Mouse (Mus musculus) mouse embryonic stem cell (cell line): ENCODE results near the gene Gk.

Experiments used
- in situ Hi-C, 2 experiments: fragments of 300-500 bp; cut with MboI; formaldehyde crosslinking; loops; 1 replicate in 1 of 2; 3 replicates in 1 of 2; pipeline ENCODE4 v1.14.3; 2019 to 2020; ENCODE audit warnings: low sequenced_read_pairs in 2 of 2, low pct_unique_long_range_greater_than_20kb in 1 of 2, mixed read lengths in 1 of 2; ENCODE audit not compliant: unreplicated experiment in 1 of 2

Gene Gk

DNA sequence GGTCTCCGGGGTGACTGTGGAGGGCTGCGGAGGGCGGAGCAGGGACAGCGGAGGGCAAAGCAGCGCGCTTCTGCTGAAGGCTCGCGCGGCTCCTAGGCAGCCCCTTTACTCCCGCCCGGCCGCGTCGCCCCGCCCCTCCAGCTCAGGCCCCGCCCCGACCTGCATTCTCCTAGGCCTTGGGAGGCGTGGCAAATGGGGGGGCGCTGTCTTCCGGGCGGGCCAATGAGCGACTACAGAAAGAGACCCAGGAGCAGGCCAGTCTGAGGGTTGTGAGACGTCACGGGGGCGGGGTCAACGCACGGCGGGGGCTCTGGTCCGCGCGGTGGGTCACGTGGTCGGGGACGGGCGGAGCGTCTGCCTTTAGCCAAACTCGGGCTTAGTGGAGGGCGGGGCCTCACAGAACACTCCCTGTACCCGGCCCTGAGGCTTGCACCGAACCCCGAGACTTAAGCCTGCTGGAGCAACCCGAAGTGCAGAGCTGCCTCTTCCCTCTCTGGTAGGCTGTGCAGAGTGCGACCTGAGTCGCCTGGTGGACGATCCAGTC is at the start of gene Gk:
Gk (minus strand) TSS at position 276 of the 544 bp plus-strand sequence.
- in situ Hi-C loops, result no loop called here

DNA sequence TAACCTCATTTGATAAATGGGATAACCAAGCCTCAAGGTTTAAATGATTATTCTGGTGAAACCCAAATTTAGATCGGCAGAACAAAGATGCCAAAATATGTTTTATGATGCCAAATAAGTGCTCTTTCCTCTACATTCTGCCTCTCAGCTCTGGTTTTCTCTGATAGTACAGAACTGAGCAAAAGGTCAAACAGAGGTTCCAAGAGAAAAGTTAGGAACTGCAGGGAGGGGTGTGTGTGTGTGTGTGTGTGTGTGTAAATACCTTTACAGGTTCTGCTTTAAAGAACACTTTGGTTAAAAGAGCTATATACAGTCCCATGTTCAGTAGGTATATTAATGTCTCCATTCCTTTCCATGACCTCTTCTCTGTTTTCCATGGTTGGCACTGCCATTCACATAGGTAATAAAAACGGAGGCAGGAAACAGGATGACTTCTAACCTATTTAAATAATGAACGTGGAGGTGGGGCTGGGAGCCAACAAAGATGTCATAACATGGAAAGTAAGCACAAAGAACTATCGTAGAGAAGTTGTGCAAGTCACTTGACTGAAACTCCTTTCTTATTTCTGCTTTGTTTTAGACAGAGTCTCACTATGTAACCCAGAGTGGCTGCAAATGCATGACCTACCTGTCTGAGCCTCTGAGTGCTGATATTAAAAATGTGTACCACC is 28.2 kb upstream of the Gk start:
- in situ Hi-C loops, result no loop called here

DNA sequence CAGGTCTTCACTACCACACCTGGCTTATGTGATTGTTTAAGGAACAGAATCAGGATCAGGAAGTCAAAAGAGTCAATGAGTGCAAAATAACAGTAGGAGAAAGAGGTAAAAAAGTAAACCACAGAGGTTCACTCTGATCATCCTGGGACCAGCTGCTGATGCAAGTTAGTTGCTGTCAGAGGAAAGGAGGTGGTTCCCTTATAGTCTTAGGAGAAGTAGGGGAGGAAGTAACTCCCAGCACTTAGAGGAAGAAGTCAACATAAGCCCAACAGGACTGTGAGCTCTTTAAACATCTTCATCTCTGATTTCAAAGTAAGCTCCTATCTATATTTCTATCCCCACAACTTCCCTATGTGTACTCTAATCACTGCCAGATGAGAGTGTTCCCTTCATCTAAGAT is 26.4 kb upstream of the Gk start:
- in situ Hi-C loops, result no loop called here

DNA sequence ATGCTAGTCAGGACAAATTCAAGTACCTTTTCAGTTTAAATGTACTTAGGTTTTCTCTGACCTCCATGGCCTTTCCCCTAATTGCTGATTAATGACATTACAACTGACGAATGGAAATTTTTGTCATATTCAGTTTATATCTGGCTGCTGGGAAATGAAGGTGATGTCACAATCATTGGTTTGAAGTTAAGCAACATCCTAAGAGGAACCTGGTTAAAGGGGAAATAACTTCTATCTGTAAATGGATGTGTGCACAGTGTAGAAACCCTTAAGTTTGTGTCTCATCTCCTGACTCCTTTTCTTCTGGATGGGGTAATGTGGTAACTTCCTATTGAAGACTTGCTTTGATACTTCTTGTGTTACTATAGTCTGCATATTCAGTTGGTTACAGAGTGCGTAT is 20.8 kb upstream of the Gk start:
- in situ Hi-C loops, result no loop called here

DNA sequence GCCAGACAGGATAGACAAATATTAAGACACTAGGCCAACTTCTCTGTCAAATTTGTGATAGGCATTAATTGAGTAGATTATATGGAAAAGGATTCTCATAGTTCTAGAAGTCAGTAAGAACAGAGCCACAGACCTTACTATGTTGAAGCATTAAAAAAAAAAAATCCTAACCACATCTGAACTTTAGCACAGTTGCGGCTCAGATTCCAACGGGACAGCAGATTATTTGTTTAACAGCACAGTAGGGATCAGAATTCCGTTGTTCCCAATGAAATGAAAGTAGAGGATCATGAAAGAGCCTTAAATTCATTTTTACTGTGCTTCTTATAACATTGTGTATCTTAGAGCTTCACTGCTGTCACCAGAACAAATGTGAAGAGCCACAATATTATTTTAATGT is 1.7 kb upstream of the Gk start:
- in situ Hi-C loops, result no loop called here

DNA sequence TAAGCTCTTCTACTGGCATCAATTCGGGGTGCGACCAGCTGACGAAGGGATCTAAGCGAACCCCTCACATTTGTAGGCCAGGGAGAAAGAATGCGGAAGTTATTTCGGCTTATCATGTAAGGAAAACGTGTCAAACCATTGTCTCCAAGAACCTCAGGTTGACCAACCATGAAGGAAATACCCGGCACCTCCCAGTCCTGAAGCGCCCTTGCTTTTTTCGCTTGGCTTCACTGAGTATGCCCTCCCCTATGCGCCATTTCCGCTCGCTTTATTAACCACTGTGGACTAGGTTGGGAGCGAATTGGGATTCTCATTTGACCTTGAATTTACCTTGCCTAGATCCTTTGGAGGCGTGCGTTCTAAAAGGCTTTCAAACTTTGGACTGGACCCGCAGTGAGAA is 522 bp upstream of the Gk start:
- in situ Hi-C loops, result no loop called here

DNA sequence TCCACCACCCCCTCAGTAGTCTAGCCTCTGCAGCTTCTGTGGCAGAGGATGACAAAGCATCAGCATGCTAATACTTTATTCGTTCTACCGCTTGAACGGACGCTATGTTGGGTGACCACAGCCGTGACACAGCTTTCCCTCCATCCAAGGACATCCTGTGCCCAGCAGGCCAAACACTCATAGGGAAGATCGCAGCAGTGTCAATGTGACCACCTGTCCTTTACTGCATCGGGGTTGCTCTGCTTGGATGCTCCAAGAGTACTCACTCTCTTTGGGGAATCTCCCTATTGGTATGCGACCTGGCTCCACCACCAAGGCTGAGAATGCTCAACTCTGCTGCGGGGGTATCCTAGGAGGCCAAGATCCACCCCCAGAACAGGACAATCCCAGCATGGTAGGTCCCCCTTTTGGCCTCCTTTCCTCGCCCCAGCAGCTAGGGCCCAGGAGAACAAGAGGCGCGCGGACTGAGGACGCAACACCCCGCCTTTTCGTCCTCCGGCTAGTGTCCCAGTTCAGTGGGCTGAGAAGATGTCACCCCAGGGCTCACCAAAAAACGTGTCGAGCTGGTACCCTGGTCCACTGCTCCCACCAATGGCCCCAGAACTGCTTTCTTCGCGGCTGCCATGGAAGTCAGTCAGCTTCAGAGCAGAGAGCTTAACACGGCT is 608 bp downstream of the Gk start:
- in situ Hi-C loops, result no loop called here

DNA sequence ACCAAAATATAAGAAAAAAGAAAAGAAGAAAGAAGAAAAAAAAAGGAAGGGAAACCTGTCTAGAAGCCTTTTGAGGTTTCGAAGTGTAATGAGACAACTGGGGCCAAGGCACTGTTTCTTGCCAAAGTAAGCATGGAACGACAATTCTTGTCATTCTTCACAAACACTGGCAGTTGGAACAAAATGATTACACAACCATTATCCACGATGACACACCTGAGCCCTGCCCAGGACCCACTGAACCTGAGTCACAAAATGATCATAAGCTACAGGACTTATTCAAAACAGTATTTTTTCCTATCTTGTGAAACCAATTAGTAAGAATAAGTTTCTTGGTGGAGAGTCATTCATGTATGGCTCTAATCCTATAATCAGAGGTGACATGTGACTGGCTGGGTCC is 5.3 kb downstream of the Gk start:
- in situ Hi-C loops, result no loop called here

DNA sequence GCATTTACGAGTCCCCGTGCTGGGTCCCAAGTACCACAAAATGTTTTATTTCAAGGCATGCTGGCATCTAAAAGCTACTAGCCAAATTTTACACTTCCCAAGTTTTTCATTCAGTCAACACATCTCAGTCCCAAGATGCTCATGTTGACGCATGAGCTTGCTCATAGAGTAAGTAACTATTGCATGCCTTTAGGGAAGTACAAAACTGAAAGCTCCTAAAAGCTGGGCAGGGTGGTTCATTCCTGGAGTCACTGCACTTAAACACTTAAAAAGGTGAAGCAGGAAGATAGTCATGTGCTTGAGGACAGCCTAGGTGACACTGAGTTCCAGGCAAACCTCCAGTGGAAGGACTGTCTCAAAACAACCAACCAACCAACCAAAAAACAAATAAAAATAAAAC is 5.9 kb downstream of the Gk start:
- in situ Hi-C loops, result no loop called here

DNA sequence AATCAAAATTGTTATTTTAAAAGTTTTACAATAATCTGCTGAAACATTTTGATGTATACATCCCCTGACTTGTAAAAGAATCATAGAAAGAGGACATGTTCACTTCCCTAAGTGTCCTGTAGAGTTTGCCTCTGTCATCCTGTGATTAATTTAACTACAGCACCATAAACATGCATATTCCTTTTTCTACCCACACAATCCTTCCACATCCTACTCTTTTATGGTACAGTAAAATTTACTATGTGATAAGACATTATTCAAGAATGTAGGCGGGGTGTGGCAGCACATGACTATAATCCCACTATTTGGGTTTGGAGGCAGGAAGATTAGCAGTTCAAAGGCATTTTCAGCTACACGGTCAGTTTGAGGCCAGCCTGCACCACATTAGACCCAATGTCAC is 8.0 kb downstream of the Gk start:
- in situ Hi-C loops, result no loop called here

DNA sequence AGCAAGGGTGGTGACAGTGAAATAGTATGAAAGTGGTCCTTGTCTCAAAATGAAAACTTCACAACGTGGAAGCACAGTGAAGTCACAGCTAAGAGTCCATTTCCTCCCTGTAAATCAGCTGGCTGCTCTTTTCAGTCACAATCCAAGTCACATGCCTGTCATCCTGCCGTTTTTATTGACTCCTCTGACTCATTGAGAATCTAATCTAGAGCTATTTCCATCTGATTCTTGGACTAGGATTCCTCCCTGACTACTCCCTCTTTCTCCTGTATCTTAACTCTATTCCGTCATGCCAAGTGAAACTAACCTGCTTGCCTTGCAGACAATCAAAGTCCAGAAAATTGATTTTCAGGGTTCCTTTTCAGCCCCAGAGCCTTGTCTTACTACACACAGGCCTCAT is 20.6 kb downstream of the Gk start:
- in situ Hi-C loops, result no loop called here

DNA sequence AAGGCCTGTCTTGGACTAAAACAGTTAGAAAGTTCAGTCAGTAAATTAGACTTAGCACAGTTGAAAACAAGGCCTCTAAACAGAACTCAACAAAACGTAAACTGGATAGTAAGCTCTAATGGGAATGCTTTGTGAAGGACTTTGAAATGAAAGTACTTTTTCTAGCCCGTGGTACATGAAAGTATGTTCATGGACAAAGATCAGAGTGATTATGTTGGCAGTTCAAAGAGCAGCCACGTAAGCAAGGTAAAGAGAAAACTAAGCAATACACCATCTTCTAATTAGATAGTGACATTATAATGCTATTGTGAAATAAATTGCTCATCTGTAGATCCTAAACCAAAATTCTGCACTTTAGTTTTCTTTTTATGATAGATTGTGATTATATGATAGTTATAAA is 32.8 kb downstream of the Gk start:
- in situ Hi-C loops, result no loop called here

DNA sequence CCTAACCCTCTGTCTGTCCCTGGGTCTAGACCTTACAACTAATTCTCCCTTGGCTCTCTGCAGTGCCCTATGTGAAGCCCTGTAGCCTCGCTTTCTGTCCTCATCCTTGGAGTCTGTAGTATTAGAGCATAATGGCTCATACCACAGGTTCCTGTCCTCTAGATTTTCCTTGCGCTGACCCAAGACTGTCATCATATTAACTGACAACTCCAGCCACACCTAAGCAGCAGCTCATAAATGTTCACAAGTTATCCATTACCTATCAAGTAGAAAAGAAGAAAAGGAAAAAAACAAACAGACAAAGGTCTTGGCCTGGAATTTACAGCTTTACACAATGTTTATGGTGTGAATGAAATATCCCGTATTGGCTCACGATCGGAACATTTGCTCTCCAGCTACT is 43.4 kb downstream of the Gk start:
- in situ Hi-C loops, result no loop called here

DNA sequence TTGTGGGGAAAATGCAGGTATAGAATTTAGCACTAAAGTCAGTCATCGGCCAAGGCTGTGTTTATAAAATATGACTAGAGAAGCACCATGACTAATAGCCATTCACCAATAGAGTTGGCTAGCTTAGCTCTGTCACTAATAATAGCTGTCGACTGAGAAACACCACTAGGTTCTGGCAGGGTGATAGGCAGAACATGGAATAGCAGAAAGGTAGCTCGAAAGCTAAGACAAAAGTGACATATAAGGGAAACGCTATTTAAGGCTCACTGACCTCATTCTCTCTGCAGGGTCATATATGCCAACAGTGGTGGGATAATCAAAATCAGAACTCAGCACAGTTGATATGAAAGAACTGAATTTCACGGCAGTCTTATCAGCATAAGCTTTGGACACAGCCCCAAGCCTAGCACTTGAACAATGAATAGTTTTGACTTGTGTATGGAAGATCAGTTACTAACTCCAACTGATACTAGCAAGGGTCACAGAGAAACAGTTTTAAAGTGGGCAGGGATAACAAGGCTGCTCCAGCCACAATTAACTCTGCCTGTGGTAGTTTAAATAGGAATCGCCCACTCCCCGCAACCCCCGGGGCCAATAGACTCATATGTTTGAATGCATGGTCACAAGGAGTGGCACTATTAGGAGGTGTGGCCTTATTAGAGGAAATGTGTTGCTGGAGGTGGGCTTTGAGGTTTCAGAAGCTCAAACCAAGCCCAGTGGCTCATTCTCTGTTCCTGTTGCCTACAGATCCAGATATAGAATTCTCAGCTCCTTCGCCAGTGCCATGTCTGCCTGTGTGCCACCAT is 45.3 kb downstream of the Gk start:
- in situ Hi-C loops, result no loop called here

DNA sequence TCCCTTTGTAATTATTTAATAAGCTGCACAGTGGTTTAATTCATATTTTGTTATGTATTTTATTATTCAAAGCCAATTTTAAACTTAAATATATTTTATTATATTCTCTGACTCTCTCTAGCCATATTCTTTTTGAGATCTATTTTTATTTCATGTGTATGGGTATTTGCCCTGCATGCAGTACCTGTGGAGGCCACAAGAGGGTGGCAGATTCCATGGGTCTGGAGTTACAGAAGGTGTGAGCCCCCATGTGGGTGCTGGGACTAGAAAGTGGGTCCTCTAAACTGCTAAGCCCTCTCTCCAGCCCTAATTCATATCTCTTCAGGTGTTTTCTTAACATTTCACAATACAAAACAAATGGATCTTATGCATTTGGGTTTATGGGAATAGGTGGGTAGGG is 55.4 kb downstream of the Gk start:
- in situ Hi-C loops, result no loop called here

DNA sequence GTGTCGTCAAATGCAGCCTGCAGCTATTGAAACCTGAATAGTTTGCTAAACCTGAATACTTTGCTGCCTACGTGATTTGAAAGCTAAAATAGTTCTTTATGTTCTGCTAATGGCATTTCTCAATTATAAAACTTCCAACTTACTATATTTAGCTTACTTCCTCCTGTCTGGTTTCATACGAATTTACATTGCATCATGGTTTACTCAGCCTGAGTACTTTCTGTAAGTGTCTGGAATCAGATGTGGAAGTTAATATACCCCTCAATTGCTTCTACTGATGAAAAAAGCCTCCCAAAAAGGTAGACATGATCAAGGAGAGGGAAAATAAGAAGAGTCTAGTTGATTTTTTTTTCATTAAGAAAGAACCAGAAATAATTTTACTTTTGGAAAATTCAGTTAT is 66.2 kb downstream of the Gk start:
- in situ Hi-C loops, result no loop called here

DNA sequence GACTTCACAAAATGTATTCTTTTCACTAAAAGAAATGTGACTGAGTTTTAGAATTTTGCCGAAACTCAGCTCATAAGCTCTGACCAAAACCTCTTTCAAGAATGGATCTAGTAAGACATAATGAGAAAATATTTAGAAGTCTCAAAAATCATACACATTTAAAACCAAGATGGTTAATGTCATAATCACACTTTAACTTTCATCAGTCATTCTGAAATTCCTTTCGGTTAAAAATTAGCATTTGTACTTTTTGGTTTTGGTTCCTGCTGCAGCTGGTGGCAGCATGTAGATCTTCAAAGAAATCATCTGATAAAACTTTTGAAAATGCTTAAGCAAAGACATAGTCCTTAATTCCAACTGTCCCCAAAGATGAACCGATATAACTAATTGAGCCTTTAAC is 70.9 kb downstream of the Gk start:
- in situ Hi-C loops, result no loop called here

DNA sequence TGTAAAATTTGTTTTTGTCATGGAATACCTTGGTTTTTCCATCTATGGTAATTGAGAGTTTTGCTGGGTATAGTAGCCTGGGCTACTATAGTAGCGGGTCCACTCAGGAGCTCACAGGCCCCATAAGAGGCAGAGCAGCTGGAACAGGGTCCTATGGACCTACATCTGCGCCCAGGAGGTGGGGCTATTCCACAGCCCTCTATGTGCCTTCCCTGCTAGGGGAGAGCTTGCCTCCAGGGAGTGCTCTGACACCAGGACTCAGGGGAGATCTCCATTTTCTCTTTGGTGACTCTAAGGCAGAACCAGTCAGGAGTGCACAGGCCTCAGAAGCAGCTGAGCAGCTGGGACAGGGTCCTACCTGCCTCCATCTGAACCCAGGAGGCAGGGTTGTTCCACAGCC is 92.9 kb downstream of the Gk start:
- in situ Hi-C loops, result no loop called here

DNA sequence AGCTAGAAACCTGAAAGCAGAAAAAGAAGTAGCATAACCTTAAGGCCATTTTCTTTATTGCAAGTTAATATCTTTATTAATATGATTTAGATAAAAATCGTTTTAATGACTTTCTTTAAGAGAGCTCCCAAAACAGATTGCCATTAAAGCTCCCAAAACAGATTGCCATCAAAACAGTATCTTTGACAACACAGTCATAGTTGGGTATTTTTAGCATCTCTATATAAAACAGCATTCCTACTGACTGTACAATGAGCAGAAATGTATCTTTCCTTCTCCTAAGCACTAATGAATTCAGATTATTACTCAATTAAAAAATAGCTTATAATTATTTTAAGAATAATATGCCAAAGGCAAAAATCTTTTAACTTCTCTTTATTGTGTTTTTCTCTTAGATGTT is 94.5 kb downstream of the Gk start:
- in situ Hi-C loops, result no loop called here
